Mouse (Mus musculus): ENCODE data around the gene Lyrm7.
"Not testable (repeated sequence)": the region's sequence is repeated elsewhere in the genome, so short reads cannot be mapped to it uniquely, and the experiment has no call there.

Gene Lyrm7

DNA sequence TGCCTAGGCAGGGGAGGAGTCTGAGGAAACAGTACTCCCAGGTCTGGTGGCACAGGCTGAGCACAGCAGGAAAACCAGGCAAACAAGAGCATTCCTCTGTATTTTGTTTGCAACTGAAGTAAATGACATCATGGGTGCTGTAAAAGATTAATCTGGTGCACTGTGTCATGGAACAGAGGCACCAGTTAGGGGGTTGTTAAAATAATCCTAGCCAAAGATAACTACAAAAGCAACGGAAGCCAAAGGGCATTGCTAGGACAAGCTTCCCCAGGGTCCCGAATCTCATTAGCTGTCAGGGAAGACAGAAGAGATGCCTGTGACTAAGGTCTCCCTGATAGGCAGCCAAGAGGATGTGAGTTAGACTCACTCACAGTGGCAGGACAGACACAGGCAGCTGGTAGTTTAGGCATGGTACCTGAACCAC is 20.3 kb upstream of the Lyrm7 start:
- DNase-seq (ENCODE audit: low read depth, low spot score) = no peak

DNA sequence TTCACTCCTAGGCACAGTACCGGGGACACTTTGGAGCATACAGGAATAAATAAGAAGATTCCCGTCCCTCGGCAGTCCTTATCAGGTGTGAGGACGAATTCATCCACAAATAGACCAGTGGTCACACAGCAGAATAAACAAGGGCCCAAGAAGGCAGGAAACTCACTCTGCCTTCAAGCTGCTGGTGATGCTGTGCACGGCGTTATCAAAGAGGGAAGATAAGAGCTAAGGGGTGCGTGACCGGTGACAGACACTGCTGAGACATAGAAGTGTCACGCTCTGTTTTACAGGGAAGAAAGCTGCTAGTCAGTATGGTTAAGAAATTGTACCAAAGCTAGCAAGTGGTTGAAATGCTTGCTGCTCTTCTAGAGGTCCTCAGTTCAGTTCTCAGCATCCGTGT is 19.2 kb upstream of the Lyrm7 start:
- DNase-seq (ENCODE audit: low read depth, low spot score) = no peak

DNA sequence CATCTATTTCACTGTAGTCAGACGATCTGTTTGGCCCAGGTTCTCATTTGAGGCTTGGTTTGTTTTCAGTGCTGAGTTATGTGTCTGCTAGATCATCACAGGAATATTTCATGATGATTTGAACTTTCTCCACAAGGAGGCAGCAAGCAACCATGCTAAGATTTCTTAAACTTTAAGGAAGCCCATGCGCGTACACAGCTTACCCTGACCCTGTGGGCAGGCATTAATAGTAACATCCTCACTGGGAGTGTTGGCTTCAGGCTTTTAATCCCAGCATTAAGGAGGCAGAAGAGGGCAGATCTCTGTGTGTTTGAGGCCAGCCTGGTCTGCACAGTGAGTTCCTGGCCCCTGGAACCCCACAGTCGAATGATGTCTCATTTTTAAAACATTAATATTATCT is 18.7 kb upstream of the Lyrm7 start:
- DNase-seq (ENCODE audit: low read depth, low spot score) = peak; percentile 74

DNA sequence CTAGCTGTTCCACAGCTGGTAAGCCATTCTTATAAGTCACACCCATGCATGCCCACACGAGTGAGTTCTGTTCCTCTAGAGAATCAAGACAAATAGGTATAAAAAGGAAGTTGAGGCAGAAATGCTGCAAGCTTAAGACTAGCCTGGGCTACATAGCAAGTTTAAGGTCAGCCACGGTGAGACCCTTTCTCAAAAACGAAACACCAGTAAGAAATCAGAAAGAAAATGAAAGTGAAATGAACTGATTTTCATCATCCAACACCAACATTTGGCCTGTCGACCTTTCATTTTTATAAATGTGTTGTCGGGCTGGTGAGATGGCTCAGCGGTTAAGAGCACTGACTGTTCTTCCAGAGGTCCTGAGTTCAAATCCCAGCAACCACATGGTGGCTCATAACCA is 18.2 kb upstream of the Lyrm7 start:
- DNase-seq (ENCODE audit: low read depth, low spot score) = no peak

DNA sequence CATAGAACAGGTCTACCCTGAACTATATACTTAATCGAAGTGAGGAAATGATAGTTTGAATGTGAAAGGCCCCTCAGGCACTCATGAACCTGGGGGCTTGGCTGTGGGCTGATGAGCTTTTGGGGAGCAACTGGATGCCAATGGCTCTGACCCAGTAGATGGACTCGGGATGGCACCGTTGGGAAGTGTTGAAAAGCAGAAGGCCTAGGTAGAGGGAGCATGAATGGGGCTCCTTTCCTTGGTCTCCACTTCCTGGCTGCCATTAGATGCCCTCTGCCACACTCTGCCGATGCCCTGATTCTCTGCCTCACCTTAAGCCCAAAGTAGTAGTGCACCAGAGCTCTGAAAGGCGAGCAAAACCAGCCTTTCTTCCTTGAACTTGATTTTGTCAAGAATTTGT is 15.3 kb upstream of the Lyrm7 start:
- DNase-seq (ENCODE audit: low read depth, low spot score) = no peak

DNA sequence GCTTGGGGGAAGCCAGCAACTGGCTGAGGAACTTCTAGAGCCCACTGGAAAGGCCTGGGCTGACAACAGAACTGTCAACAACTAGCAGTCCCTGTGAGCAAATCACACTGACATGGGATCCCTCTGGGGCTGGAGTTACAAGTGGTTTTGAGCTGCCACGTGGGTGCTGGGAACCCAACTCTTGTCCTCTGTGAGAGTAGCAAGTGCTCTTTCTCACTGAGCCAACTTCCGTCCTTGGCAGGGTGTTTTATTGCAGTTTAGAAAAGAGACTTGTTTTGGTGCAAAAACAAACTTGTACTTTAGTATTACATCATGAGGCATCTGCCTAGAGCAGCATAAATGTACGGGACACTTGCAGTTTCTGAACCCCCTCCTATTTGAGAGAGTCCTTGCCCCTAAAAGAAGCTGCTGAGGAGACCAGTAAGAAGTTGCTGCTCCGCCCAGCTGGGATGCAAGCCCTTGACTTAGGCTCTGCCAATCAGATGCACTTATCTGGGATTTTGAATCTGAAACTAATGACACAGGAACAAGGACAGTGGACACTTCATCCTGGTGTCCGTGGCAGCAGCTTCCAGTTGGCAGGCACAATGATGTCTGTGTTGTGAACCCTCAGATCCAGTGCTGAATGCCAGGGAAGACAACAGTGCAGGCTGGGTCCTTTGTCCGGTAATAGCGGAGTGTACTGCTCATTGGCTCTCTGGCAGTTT is 11.3 kb upstream of the Lyrm7 start:
- DNase-seq (ENCODE audit: low read depth, low spot score) = no peak

DNA sequence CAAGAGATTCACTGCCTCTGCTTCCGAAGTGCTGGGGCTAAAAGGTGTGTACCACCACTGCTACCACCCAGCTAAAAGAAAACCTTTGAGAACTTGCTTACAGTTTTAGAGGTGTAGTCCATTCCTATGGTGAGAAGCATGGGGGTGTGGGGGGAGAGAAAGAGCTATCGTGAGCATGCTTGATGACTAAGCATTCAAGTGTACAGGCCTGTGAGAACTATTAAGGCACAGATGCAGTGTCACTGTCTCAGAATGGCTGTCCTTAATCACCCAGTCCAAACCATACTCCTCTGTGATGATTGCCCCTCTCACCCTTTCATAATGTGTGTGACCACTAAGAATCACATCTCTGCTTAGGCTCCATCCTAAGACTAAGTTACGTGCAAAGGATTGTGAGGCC is 8.6 kb upstream of the Lyrm7 start:
- no peak for DNase-seq (ENCODE audit: low read depth, low spot score)

DNA sequence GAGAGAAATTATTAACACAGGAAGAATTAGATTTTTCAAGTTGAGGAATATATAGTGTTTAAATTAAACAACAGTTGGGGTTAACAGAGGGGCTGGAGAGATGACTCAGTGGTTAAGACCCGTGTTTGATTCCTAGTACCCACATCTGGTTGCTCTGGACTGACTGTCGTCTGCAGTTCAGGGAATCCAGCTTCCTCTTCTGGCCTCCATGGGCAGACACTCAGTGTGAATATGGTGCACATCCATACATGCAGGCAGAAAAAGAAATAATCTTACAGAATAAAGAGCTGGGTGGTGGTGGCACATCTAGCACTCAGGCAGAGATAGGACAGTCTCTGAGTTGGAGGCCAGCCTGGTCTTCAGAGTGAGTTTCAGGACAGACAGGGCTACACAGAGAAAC is 7.7 kb upstream of the Lyrm7 start:
- DNase-seq (ENCODE audit: low read depth, low spot score) = no peak

DNA sequence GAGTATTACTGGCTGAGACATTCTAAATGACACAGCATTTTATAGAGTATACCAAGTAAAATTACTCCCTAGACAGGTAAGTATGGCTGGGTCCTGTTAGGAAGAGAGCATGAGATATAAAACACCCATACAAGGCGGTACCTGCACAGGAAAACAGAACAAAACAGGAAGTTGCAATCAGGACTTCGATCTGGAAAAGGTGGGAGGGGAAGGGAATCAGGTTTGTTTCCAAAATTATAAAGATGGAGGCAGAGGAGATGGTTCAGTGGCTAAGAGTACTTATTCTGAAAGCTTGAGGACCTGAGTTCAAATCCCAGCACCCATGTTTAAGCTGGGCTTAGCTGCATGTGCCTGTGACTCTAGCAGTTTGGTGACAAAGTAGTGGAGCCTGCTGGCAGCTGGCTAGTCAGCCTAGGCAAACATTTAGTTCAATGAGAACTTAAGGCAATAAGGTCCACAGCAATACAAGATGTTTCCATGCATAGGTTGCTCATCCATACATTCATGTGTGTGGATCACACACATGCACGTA is 7.3 kb upstream of the Lyrm7 start:
- DNase-seq (ENCODE audit: low read depth, low spot score) = no peak

DNA sequence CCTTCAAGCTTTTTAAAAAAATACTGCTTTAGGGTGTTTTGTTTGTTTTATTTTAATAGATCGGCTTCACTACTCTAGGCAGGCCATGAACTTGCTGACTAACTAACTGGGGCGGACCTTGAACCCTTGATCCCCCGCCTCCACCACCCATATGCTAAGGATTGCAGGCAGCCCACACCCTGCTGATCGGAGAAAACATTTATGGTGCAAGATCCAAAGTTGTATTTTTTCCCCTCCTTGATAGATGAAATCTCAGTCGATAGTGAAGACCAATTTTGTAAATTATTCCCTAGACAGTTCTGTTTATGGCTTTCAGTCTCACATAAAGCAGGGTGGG is 6.3 kb upstream of the Lyrm7 start:
- peak; percentile 67 for DNase-seq (ENCODE audit: low read depth, low spot score)

DNA sequence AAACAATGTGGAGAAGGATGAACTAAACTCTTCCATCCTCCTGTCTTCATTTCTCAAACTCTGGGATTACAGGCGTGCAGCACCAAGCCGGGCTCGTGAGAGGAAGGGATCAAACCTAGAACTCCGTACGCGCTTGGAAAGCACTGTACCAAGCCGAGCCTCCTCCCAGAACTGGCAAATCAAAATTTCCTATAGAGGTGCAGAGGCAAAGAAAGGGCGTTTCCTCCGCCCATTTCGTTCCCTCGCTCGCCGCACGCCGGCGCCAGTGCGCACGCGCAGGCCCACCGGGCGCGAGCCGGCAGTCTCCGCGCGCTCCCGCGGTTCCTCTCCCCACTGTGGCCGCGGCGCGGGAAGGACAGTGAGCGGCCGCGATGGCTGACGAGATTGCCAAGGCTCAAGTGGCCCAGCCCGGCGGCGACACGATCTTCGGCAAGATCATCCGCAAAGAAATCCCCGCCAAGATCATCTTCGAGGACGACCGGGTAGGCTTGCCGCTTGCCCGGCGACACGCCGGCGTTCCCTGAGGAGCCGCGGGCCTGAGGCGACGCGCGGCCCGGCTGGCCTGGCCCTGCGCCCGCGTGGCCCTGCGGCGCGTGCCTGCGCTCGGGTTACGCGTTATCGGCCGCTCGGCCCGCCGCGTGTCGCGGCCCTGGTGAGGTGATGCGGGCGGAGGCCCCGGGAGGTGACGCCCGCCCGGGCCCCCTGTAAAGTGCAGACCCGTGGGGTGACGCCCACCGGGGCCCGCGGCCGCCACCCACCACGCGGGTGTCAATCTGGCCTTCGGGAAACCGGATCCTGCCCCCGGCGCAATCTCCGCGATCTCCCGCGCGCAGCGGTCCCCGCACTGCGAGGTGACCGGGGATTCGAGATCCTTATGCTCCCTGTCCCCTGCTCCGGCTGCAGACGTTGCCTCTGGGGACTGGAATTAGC is 5.7 kb upstream of the Lyrm7 start, which contains the start of gene Hint1:
Hint1 (plus strand) TSS at position 265 of the 930 bp plus-strand sequence.
- peak; percentile 93 for DNase-seq (ENCODE audit: low read depth, low spot score)

DNA sequence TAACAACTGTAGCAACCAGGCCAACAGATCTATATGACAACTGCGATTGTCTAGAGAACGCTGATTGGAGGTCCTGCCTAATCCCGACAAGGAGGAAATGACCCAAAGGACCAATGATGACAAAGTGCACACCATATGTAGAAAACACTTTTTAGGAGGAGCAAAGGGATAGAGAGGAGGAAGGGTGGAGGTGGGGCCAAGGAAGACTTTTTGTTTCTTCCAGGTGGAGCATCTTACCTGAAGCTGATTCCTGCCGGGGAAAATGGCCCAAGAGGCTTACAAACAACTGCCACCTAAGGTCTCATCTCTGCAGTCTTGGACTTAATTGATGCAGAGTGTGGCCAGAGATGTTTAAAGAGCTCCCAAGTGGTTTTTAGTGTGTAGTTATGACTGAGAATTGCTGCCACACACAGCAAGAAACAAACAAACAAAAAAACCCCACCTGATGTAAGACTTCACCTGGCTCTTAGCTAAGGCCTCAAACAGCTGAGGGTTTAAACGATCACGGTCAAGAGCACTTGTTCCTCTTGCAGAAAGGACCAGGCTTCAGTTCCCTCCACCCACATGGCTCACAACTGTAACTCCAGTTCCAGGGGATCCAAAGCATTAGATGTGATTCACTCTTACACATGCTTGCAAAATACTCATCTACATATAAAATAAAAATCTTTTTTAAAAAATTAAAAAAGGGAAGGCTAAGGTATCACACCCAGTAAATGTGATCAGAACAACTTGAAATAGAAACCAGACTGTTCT is 4.8 kb upstream of the Lyrm7 start:
- DNase-seq (ENCODE audit: low read depth, low spot score) = no peak

DNA sequence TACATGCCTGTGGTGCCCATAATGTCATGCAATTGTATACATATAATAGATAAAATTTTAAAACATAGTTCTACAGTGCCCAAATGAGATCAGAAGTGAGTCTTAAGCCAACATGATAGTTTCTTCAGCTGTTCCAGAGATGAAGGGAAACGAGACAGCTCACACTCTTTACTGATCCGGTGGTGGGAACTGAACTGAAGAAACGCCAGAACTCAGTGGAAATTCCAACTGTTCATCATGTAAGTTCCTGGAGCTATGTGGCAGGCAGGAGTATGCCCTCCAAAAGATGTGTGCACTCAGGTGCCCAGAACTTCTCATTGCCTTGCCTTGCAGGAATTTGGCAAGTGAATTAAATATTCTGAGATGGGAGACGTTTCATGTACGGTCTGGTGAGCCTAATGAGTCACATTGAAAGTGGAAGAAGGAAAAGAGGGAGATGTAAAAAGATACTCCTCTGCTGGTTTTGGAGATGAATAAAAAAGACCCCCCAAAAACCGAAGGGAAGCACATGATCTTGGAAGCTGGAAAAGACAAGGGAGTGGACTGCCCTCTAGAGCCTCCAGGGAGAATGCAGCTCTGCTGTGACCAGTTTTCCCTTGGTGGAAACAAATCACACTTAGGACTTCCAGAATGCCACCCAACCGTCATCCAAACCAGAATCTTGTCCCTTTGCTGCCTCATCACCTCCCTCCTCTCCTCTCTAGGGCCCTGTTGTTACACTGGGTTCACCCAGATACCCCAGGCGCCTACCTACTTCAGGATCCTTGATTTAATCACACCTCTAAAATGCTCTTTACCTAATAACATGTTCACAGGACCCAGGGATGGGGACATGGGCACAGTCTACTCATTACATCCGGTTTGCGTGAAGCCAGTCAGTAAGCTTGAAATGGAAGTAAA is 2.2 kb upstream of the Lyrm7 start:
- peak; percentile 60 for DNase-seq (ENCODE audit: low read depth, low spot score)

DNA sequence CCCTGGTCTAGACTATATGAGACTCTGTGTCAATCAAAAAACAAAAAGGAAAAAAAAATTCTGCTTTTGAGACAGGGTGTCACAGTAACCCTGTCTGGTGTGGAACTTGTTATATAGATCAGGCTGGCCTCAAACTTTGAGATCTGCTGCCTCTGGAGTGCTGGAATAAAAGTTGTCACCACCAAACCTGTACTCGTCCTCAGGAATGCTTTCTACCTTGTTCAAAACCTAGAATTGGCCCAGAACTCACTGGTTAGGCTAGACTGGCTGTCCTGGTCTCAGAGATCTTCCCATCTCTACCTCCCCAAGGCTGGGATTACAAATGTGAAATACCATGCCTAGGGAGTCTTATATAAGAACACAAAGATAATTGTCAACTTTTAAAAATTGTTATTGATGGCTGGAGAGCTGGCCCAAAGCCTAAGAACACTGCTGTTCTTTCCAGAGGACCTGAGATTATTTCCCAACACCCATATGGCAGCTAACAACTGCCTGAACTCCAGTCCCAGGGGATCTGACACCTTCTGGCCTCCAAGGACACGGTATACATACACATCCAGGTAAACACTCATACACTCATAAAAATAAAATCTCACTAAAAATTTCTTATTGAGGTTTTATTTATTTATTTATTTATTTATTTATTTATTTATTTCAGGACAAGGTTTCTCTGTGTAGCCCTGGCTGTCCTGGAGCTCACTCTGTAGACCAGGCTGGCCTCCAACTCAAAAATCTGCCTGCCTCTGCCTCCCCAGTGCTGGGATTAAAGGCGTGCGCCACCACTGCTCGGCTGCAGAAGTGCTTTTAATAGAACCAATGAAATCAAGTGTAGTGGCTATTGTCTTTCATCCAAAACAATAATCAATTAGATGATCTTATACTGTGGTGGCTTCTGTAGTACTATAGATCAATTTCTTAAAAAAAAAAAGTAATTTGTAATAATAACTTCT is 1.0 kb upstream of the Lyrm7 start:
- DNase-seq (ENCODE audit: low read depth, low spot score) = no peak

DNA sequence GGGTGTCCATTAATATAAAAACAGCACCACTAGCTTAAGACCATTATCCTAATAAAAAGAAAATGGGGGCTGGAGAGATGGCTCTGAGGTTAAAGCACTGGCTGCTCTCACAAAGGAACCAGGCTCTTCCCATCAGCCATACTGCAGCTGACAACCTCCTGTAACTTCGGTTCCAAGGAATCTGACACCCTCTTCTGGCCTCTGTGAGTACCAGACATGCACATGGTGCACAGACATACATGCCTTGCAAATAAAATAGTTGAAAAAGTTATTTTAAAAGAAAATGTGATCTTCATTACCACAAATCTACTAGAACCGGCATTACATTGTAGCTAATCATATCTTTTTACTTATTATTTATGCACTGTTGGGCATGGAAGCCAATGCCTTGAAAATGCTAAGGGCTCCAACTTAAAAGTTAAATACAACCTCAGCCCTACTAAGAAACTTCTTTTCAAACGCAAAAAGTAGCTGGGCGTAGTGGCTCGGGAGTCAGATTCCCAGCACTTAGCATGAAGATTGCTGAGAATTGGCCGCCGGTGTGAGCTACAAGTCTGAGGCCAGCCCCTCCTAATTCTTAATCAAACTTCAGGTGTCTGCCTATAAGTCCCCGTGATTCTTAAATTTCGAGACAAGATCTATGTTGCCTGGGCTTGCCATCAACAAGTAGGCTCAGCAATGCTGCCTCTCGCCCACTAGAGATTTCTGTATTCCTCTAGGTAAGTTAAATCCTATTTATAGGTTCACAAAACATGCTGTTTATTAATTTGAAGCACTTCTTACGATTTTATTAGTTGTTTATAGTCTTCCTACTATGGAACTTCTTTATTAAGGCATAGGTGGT is 1.2 kb downstream of the Lyrm7 start:
- peak; percentile 78 for DNase-seq (ENCODE audit: low read depth, low spot score)

DNA sequence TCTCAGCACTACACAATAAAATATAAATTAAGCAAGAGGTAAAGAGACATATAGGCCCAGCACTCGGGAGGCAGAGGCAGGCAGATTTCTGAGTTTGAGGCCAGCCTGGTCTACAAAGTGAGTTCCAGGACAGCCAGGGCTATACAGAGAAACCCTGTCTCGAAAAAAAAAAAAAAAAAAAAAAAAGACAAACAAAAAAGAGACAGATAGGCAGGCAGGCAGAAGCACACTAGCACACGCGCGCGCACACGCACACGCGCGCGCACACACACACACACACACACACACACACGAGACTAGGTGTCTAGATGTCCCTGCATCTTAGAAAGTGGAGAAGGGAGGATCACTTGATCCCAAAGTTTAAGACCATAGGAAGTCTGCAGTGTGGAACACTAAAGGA is 1.8 kb downstream of the Lyrm7 start:
- not testable (repeated sequence) for DNase-seq (ENCODE audit: low read depth, low spot score)

DNA sequence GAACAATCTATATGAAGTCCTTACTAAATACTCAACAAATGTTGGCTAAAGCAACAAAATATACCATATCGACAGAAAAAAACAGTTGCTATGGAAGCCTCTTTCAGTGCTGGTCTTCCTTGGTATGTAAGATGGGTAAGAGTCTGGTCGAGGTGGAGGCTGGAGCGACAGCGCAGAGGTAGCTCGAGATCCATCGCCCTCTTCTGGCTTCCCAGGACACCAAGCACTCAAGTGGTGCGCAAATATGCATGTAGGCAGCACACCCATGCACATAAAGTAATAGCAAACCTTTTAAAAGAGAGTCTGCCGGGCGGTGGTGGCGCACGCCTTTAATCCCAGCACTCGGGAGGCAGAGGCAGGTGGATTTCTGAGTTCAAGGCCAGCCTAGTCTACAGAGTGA is 9.1 kb downstream of the Lyrm7 start:
- DNase-seq (ENCODE audit: low read depth, low spot score) = peak; percentile 52

DNA sequence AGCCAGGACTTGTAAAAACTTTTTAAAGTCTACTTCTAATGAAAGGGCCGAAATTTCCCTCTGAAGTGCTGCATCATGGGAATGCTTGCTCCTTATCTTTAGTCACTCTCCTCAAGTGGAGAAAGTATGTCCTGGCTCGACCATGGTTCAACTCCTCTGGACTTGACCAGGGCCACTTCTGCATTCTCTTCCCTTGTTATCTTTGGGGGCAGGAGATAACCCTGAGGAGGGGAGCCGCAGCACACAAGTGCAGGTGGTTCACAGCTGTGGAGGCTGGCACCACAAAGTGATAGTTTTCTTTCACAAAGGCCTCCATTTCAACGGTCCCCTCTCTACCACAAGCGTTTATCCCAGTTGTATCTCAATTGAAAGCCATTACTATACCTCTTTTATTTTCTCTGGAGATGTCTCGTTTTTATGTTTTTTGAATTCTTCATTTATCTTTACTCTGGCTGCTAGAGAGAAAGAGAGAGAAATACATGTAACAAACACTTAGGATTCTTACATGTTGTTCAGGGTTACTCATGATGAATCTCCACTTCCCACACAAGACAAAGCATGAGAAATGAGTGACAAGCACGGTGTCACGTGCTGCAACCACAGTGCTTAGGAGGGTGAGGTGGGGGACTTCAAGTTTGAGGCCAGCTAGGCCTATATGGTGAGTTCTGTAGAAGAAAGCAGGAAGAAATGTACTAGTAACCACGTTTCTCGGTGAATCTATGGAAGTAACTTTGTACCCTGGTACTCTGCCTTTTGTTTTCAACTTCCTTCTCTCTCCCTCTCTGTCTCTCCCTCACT is 10.6 kb downstream of the Lyrm7 start:
- DNase-seq (ENCODE audit: low read depth, low spot score) = no peak

All from ZHBTc4 (cell line).